Mouse (Mus musculus): ENCODE data around the gene Ddx23.
A peak's percentile ranks its signal among the peaks of the same experiment; 100 is the strongest.

DNA sequence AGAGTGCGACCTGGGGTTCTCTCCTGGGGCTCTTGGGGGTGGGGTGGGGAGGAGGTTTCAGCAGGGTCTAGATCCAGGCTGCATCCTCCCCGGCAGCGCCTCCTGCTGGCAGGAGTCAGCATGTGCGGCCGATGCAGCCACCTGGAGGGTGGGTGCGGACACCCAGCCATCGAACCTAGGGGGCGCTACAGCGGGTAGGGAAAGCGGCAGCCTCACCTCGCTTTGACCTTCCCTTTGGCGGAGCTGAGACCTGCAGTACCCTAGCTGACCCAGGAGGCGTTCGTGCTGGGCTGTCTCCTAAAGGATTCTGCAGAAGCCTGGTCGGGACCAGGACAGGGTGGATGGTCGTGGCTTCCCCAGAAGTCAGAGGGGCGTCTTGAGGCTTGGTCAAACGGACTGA lies 31.2 kb downstream of the Ddx23 start:
- TF ChIP-seq CTCF (IDR thresholded peaks at IDR 0.05; ENCODE audit: extremely low read depth, insufficient read depth, insufficient read length, insufficient replicate concordance) (peak; percentile 74; the same call in 1 of the 2 replicates), POLR2A (IDR thresholded peaks at IDR 0.05; ENCODE audit: low read depth, low read length) (no peak)

All from spleen, adult 2 months (tissue).